Mouse (Mus musculus): ENCODE results near the gene Cyp2d9. TPM values are rescaled to one million over a fixed set of nuclear protein-coding genes. Genes with fewer than 3 reads are reported as not detected.
"Not testable (repeated sequence)": the region's sequence is repeated elsewhere in the genome, so short reads cannot be mapped to it uniquely, and the experiment has no call there.

Gene Cyp2d9
- polyA plus RNA-seq, 1 experiment from 2014 or later, result not detected

GRCm38 (mm10) chr15:82435606-82436005 lies 2.4 kb downstream of the Cyp2d9 start:
- Histone ChIP-seq H3K9me3 (ENCODE audit: control insufficient read depth, low read length) (no peaks in the 10 kb centered on the region), H3K27ac (ENCODE audit: low read length) (no peak overlapping the region), H3K9ac (replicated peaks; ENCODE audit: low read depth, low read length) (no peak overlapping the region), H3K4me3 (replicated peaks; ENCODE audit: low read length) (no peak overlapping the region), H3K36me3 (ENCODE audit: control insufficient read depth, insufficient read depth) (no peaks in the 10 kb centered on the region), H3K4me2 (ENCODE audit: low read length) (no peak overlapping the region), H3K4me1 (replicated peaks; ENCODE audit: control insufficient read depth, insufficient read depth, low read length) (no peaks in the 10 kb centered on the region), H3K27me3 (replicated peaks; ENCODE audit: control insufficient read depth, insufficient read depth, low read length) (no peaks in the 10 kb centered on the region)
- 90% methylated on average over 2 of the region's 2 CpGs for WGBS
- ATAC-seq, result no peak

GRCm38 (mm10) chr15:82437975-82438617 lies 4.9 kb downstream of the Cyp2d9 start:
- whole genome bisulfite sequencing, result 73% methylated on average over 5 of the region's 5 CpGs
- H3K9me3 ChIP-seq (ENCODE audit: control insufficient read depth, low read length), result no peaks in the 10 kb centered on the region
- no peak overlapping the region for H3K4me2 ChIP-seq (ENCODE audit: low read length)
- no peaks in the 10 kb centered on the region for H3K4me1 ChIP-seq (replicated peaks; ENCODE audit: control insufficient read depth, insufficient read depth, low read length)
- no peak overlapping the region for H3K4me3 ChIP-seq (replicated peaks; ENCODE audit: low read length)
- no peak overlapping the region for H3K27ac ChIP-seq (ENCODE audit: low read length)
- H3K36me3 ChIP-seq (ENCODE audit: control insufficient read depth, insufficient read depth), result no peaks in the 10 kb centered on the region
- H3K27me3 ChIP-seq (replicated peaks; ENCODE audit: control insufficient read depth, insufficient read depth, low read length), result no peaks in the 10 kb centered on the region
- ATAC-seq, result no peak
- H3K9ac ChIP-seq (replicated peaks; ENCODE audit: low read depth, low read length), result no peak overlapping the region

- no peak overlapping the region for H3K9ac ChIP-seq (replicated peaks; ENCODE audit: low read depth, low read length)
- WGBS, result 94% methylated on average over 3 of the region's 3 CpGs
- H3K4me1 ChIP-seq (replicated peaks; ENCODE audit: control insufficient read depth, insufficient read depth, low read length), result no peaks in the 10 kb centered on the region
Observed at GRCm38 (mm10) chr15:82443658-82444057, 10.4 kb downstream of the Cyp2d9 start.

GRCm38 (mm10) chr15:82445196-82445595 lies 12.0 kb downstream of the Cyp2d9 start:
- Histone ChIP-seq H3K4me1 (replicated peaks; ENCODE audit: control insufficient read depth, insufficient read depth, low read length) (no peaks in the 10 kb centered on the region), H3K36me3 (ENCODE audit: control insufficient read depth, insufficient read depth) (no peaks in the 10 kb centered on the region), H3K4me2 (ENCODE audit: low read length) (no peak overlapping the region), H3K27me3 (replicated peaks; ENCODE audit: control insufficient read depth, insufficient read depth, low read length) (no peaks in the 10 kb centered on the region), H3K27ac (ENCODE audit: low read length) (no peak overlapping the region), H3K4me3 (replicated peaks; ENCODE audit: low read length) (no peak overlapping the region), H3K9ac (replicated peaks; ENCODE audit: low read depth, low read length) (no peak overlapping the region), H3K9me3 (ENCODE audit: control insufficient read depth, low read length) (no peaks in the 10 kb centered on the region)
- 73% methylated on average over 8 of the region's 8 CpGs for WGBS
- no peak for ATAC-seq

More at GRCm38 (mm10) chr15:82443658-82444057, 10.4 kb downstream of the Cyp2d9 start:
- H3K9me3 ChIP-seq (ENCODE audit: control insufficient read depth, low read length), result no peaks in the 10 kb centered on the region
- no peak overlapping the region for H3K4me3 ChIP-seq (replicated peaks; ENCODE audit: low read length)
- no peak for ATAC-seq
- H3K27me3 ChIP-seq (replicated peaks; ENCODE audit: control insufficient read depth, insufficient read depth, low read length), result no peaks in the 10 kb centered on the region
- H3K4me2 ChIP-seq (ENCODE audit: low read length), result no peak overlapping the region
- H3K27ac ChIP-seq (ENCODE audit: low read length), result no peak overlapping the region
- no peaks in the 10 kb centered on the region for H3K36me3 ChIP-seq (ENCODE audit: control insufficient read depth, insufficient read depth)

- not testable (repeated sequence) for H3K27me3 ChIP-seq (replicated peaks; ENCODE audit: control insufficient read depth, insufficient read depth, low read length); H3K9ac ChIP-seq (replicated peaks; ENCODE audit: low read depth, low read length); H3K27ac ChIP-seq (ENCODE audit: low read length); H3K4me3 ChIP-seq (replicated peaks; ENCODE audit: low read length); H3K4me2 ChIP-seq (ENCODE audit: low read length); ATAC-seq; H3K4me1 ChIP-seq (replicated peaks; ENCODE audit: control insufficient read depth, insufficient read depth, low read length); H3K9me3 ChIP-seq (ENCODE audit: control insufficient read depth, low read length); H3K36me3 ChIP-seq (ENCODE audit: control insufficient read depth, insufficient read depth)
- WGBS, result 73% methylated on average over 2 of the region's 2 CpGs
Observed at GRCm38 (mm10) chr15:82450045-82450444, 16.8 kb downstream of the Cyp2d9 start.

- 100% methylated on average over 1 of the region's 1 CpGs for WGBS
- H3K27me3 ChIP-seq (replicated peaks; ENCODE audit: control insufficient read depth, insufficient read depth, low read length); H3K4me2 ChIP-seq (ENCODE audit: low read length); H3K4me3 ChIP-seq (replicated peaks; ENCODE audit: low read length); H3K4me1 ChIP-seq (replicated peaks; ENCODE audit: control insufficient read depth, insufficient read depth, low read length); H3K36me3 ChIP-seq (ENCODE audit: control insufficient read depth, insufficient read depth); H3K9ac ChIP-seq (replicated peaks; ENCODE audit: low read depth, low read length); ATAC-seq; H3K9me3 ChIP-seq (ENCODE audit: control insufficient read depth, low read length); H3K27ac ChIP-seq (ENCODE audit: low read length): not testable (repeated sequence)
Observed at GRCm38 (mm10) chr15:82452133-82452532, 18.9 kb downstream of the Cyp2d9 start.

GRCm38 (mm10) chr15:82453501-82453900 lies 20.3 kb downstream of the Cyp2d9 start:
- not testable (repeated sequence) for H3K4me1 ChIP-seq (replicated peaks; ENCODE audit: control insufficient read depth, insufficient read depth, low read length); H3K27me3 ChIP-seq (replicated peaks; ENCODE audit: control insufficient read depth, insufficient read depth, low read length); H3K9ac ChIP-seq (replicated peaks; ENCODE audit: low read depth, low read length); H3K9me3 ChIP-seq (ENCODE audit: control insufficient read depth, low read length); H3K4me2 ChIP-seq (ENCODE audit: low read length); ATAC-seq; H3K4me3 ChIP-seq (replicated peaks; ENCODE audit: low read length); H3K27ac ChIP-seq (ENCODE audit: low read length); H3K36me3 ChIP-seq (ENCODE audit: control insufficient read depth, insufficient read depth)
- 88% methylated on average over 6 of the region's 6 CpGs for WGBS

GRCm38 (mm10) chr15:82456086-82456790 lies 23.0 kb downstream of the Cyp2d9 start:
- H3K27me3 ChIP-seq (replicated peaks; ENCODE audit: control insufficient read depth, insufficient read depth, low read length); H3K4me2 ChIP-seq (ENCODE audit: low read length); H3K9ac ChIP-seq (replicated peaks; ENCODE audit: low read depth, low read length); H3K9me3 ChIP-seq (ENCODE audit: control insufficient read depth, low read length); H3K4me3 ChIP-seq (replicated peaks; ENCODE audit: low read length); H3K27ac ChIP-seq (ENCODE audit: low read length); H3K36me3 ChIP-seq (ENCODE audit: control insufficient read depth, insufficient read depth); H3K4me1 ChIP-seq (replicated peaks; ENCODE audit: control insufficient read depth, insufficient read depth, low read length); ATAC-seq: not testable (repeated sequence)
- 84% methylated on average over 6 of the region's 6 CpGs for WGBS

- Histone ChIP-seq H3K27me3 (replicated peaks; ENCODE audit: control insufficient read depth, insufficient read depth, low read length) (no peaks in the 10 kb centered on the region), H3K36me3 (ENCODE audit: control insufficient read depth, insufficient read depth) (no peaks in the 10 kb centered on the region), H3K27ac (ENCODE audit: low read length) (no peak overlapping the region), H3K9me3 (ENCODE audit: control insufficient read depth, low read length) (no peaks in the 10 kb centered on the region), H3K4me1 (replicated peaks; ENCODE audit: control insufficient read depth, insufficient read depth, low read length) (no peaks in the 10 kb centered on the region), H3K9ac (replicated peaks; ENCODE audit: low read depth, low read length) (no peak overlapping the region), H3K4me3 (replicated peaks; ENCODE audit: low read length) (no peak overlapping the region), H3K4me2 (ENCODE audit: low read length) (no peak overlapping the region)
- WGBS, result 78% methylated on average over 5 of the region's 5 CpGs
- no peak for ATAC-seq
Observed at GRCm38 (mm10) chr15:82457064-82458021, 24.1 kb downstream of the Cyp2d9 start.

All from forebrain, embryonic 16.5 days (tissue).